In genomic region chr19:4003641-4004040, GRCm38 (mm10) we compare ENCODE assay signal across 38 mouse cellular contexts. TPM values are rescaled to one million over a fixed set of nuclear protein-coding genes. Genes with fewer than 3 reads are reported as not detected.
DNase-seq lines count a peak whose midpoint lies in the region; ATAC-seq and TF ChIP-seq lines count a peak whose summit lies in the region.
"Had no signal": no experiment of that assay in that cellular context is flagged by ENCODE, and none has a peak within 500 bp of the region (broad histone marks: within the 10 kb centered on the region; RNA-seq: fewer than 3 reads in every experiment).

No protein-coding gene starts in this region.

- H3K36me3 ChIP-seq in heart, embryonic 10.5 days = peaks cover 49% of the 10 kb centered on the region
- peaks cover 40% of the 10 kb centered on the region for H3K36me3 ChIP-seq in hindbrain, embryonic 10.5 days
- peaks cover 12% of the 10 kb centered on the region for H3K36me3 ChIP-seq in hindbrain, embryonic 16.5 days (ENCODE audit: control insufficient read depth, insufficient read depth, low read length)
- H3K36me3 ChIP-seq in ES-E14 (ENCODE audit: control insufficient read depth, insufficient read depth, low read length, poor library complexity, severe bottlenecking) = peaks cover 25% of the 10 kb centered on the region
- peaks cover 30% of the 10 kb centered on the region for H3K36me3 ChIP-seq in heart, postnatal 0 days (replicated peaks; ENCODE audit: control insufficient read depth, insufficient read depth, low read length)
- peaks cover 10% of the 10 kb centered on the region for H3K36me3 ChIP-seq in lung, postnatal 0 days (ENCODE audit: insufficient read depth, low read length)

- intact Hi-C loops in heart, postnatal 14 days (cut with DNase I) = no loop called here

- no peak for ATAC-seq in hindbrain, embryonic 16.5 days
- no peak for ATAC-seq in heart, postnatal 0 days (ENCODE audit: insufficient read depth, low read depth)
- ATAC-seq in lung, postnatal 0 days = no peak
- ATAC-seq: forebrain, postnatal 0 days; hindbrain, postnatal 0 days; intestine, embryonic 15.5 days; Patski had no signal

- H3K27me3 ChIP-seq in heart, embryonic 10.5 days (ENCODE audit: insufficient read depth, poor library complexity, severe bottlenecking) = 0 out of 2 replicates have a peak, but pooled peaks cover 7% of the 10 kb centered on the region
- peaks cover 6% of the 10 kb centered on the region; the same call in 1 of the 2 replicates for H3K27me3 ChIP-seq in hindbrain, embryonic 10.5 days (ENCODE audit: insufficient read depth, poor library complexity, severe bottlenecking)
- no peaks in the 10 kb centered on the region for H3K27me3 ChIP-seq in hindbrain, embryonic 16.5 days (replicated peaks; ENCODE audit: control insufficient read depth, insufficient read depth, low read length)
- H3K27me3 ChIP-seq in heart, postnatal 0 days (ENCODE audit: control insufficient read depth, insufficient read depth, low read length) = no peaks in the 10 kb centered on the region
- H3K27me3 ChIP-seq in lung, postnatal 0 days (replicated peaks; ENCODE audit: insufficient read depth, low read length) = no peaks in the 10 kb centered on the region
- H3K27me3 ChIP-seq: embryonic facial prominence, embryonic 15.5 days; forebrain, embryonic 12.5 days; intestine, embryonic 15.5 days; limb, embryonic 12.5 days; neural tube, embryonic 12.5 days; Patski had no signal

- no peak for TF ChIP-seq CTCF in heart, postnatal 0 days (IDR thresholded peaks at IDR 0.05; ENCODE audit: low read depth)
- no peak for TF ChIP-seq CTCF in lung, postnatal 0 days (IDR thresholded peaks at IDR 0.05)

- H3K9ac ChIP-seq in hindbrain, embryonic 16.5 days (ENCODE audit: low read depth, low read length) = no peak overlapping the region
- H3K9ac ChIP-seq in ES-E14 (ENCODE audit: insufficient read depth, low read depth, low read length, poor library complexity, severe bottlenecking) = peak overlapping the region; percentile 45
- peak overlapping the region; percentile 31; the same call in 1 of the 2 replicates for H3K9ac ChIP-seq in heart, postnatal 0 days (replicated peaks; ENCODE audit: low read depth, low read length)
- H3K9ac ChIP-seq in lung, postnatal 0 days (replicated peaks; ENCODE audit: low read depth) = no peak overlapping the region
- H3K9ac ChIP-seq: embryonic facial prominence, embryonic 15.5 days; forebrain, embryonic 12.5 days; forebrain, postnatal 0 days; intestine, embryonic 15.5 days; midbrain, embryonic 12.5 days; neural tube, embryonic 12.5 days had no signal

- peak overlapping the region; percentile 97 for H3K27ac ChIP-seq in heart, embryonic 10.5 days
- 0 out of 2 replicates have a peak overlapping the region, but pooled peaks have one; percentile 31 for H3K27ac ChIP-seq in hindbrain, embryonic 10.5 days
- no peak overlapping the region for H3K27ac ChIP-seq in hindbrain, embryonic 16.5 days (ENCODE audit: low read depth, low read length)
- no peak overlapping the region for H3K27ac ChIP-seq in ES-E14 (ENCODE audit: insufficient read depth, low read depth, low read length, poor library complexity, severe bottlenecking)
- peak overlapping the region; percentile 85 for H3K27ac ChIP-seq in heart, postnatal 0 days (ENCODE audit: low read depth)
- H3K27ac ChIP-seq in lung, postnatal 0 days (ENCODE audit: low read length) = no peak overlapping the region
- H3K27ac ChIP-seq: embryonic facial prominence, embryonic 15.5 days; forebrain, embryonic 12.5 days; hindbrain, postnatal 0 days; intestine, embryonic 15.5 days; limb, embryonic 12.5 days; midbrain, embryonic 12.5 days; neural tube, embryonic 12.5 days; stomach, postnatal 0 days had no signal

- no peak overlapping the region for H3K4me2 ChIP-seq in hindbrain, embryonic 16.5 days (ENCODE audit: low read length)
- H3K4me2 ChIP-seq in heart, postnatal 0 days (ENCODE audit: low read depth, low read length) = peak overlapping the region; percentile 49
- H3K4me2 ChIP-seq in lung, postnatal 0 days (replicated peaks; ENCODE audit: low read depth, low read length) = no peak overlapping the region
- H3K4me2 ChIP-seq: embryonic facial prominence, embryonic 15.5 days; forebrain, embryonic 12.5 days; intestine, embryonic 15.5 days; limb, embryonic 12.5 days; liver, embryonic 11.5 days; midbrain, embryonic 12.5 days; neural tube, embryonic 12.5 days had no signal

- peak overlapping the region; percentile 30 for H3K4me3 ChIP-seq in heart, embryonic 10.5 days
- no peak overlapping the region for H3K4me3 ChIP-seq in hindbrain, embryonic 10.5 days
- no peak overlapping the region for H3K4me3 ChIP-seq in hindbrain, embryonic 16.5 days (ENCODE audit: low read length)
- peak overlapping the region; percentile 39 to 55; a peak in 3 of 4 replicates for H3K4me3 ChIP-seq in ES-E14 (ENCODE audit: insufficient read depth in 1 of 2, low read depth in 1 of 2, low read length in 2 of 2, poor library complexity in 1 of 2, severe bottlenecking in 1 of 2)
- peak overlapping the region; percentile 25 for H3K4me3 ChIP-seq in heart, postnatal 0 days (ENCODE audit: low read depth, low read length)
- no peak overlapping the region for H3K4me3 ChIP-seq in lung, postnatal 0 days (ENCODE audit: low read depth, low read length)
- H3K4me3 ChIP-seq: embryonic facial prominence, embryonic 15.5 days; forebrain, embryonic 12.5 days; intestine, embryonic 15.5 days; limb, embryonic 12.5 days; megakaryocyte, embryonic 14.5 days; midbrain, embryonic 12.5 days; myocyte; neural tube, embryonic 12.5 days had no signal

- no peaks in the 10 kb centered on the region for H3K9me3 ChIP-seq in heart, embryonic 10.5 days
- H3K9me3 ChIP-seq in hindbrain, embryonic 10.5 days = no peaks in the 10 kb centered on the region
- H3K9me3 ChIP-seq in hindbrain, embryonic 16.5 days (ENCODE audit: control insufficient read depth, low read length) = no peaks in the 10 kb centered on the region
- H3K9me3 ChIP-seq in ES-E14 (ENCODE audit: control insufficient read depth, insufficient read depth, low read depth, low read length) = no peaks in the 10 kb centered on the region
- no peaks in the 10 kb centered on the region for H3K9me3 ChIP-seq in heart, postnatal 0 days (replicated peaks; ENCODE audit: control insufficient read depth, low read length)
- no peaks in the 10 kb centered on the region for H3K9me3 ChIP-seq in lung, postnatal 0 days (ENCODE audit: low read length)
- H3K9me3 ChIP-seq: embryonic facial prominence, embryonic 15.5 days; forebrain, embryonic 12.5 days; intestine, embryonic 15.5 days; limb, embryonic 12.5 days; megakaryocyte, embryonic 14.5 days; midbrain, embryonic 12.5 days; neural tube, embryonic 12.5 days had no signal

- WGBS in heart, embryonic 10.5 days = 70% methylated on average over 12 of the region's 12 CpGs
- 78% methylated on average over 12 of the region's 12 CpGs for WGBS in hindbrain, embryonic 10.5 days
- WGBS in hindbrain, embryonic 16.5 days = 84% methylated on average over 12 of the region's 12 CpGs
- 54% methylated on average over 12 of the region's 12 CpGs for WGBS in heart, postnatal 0 days
- WGBS in lung, postnatal 0 days = 73% methylated on average over 12 of the region's 12 CpGs

- TF ChIP-seq EP300 in heart, postnatal 0 days (IDR thresholded peaks at IDR 0.05; ENCODE audit: low read depth) = no peak
- TF ChIP-seq EP300 in lung, postnatal 0 days (IDR thresholded peaks at IDR 0.05) = no peak

- in situ Hi-C loops in ES-E14 (cut with MboI; ENCODE audit: low sequenced_read_pairs in 2 of 2, unreplicated experiment in 2 of 2) = no loop called here

- no peak for DNase-seq in heart, embryonic 10.5 days (ENCODE audit: low spot score)
- no peak for DNase-seq in heart, postnatal 14 days
- no peak for DNase-seq in hindbrain, embryonic 10.5 days (ENCODE audit: low spot score)
- no peak for DNase-seq in ES-E14 (ENCODE audit: low read depth, low spot score)
- DNase-seq in heart, postnatal 0 days (ENCODE audit: low spot score) = no peak
- no peak for DNase-seq in lung, postnatal 0 days (ENCODE audit: low spot score)
- DNase-seq: adrenal gland, postnatal 14 days; B cell, adult 2 months; cerebellum, adult 11 months; cerebellum, postnatal 10 days; forebrain, postnatal 0 days; kidney, adult 8-10 months; kidney, postnatal 10 days; layer of hippocampus, postnatal 36 days; lung, postnatal 4 days; right cerebral cortex, postnatal 4 days; thymus, postnatal 4 days had no signal

- H3K4me1 ChIP-seq in heart, embryonic 10.5 days = peaks cover 53% of the 10 kb centered on the region
- peaks cover 29% of the 10 kb centered on the region for H3K4me1 ChIP-seq in hindbrain, embryonic 10.5 days (replicated peaks)
- peaks cover 9% of the 10 kb centered on the region for H3K4me1 ChIP-seq in hindbrain, embryonic 16.5 days (ENCODE audit: control insufficient read depth, insufficient read depth, low read depth, low read length)
- peaks cover 0 to 17% of the 10 kb centered on the region in 2 experiments; a peak in 2 of 4 replicates for H3K4me1 ChIP-seq in ES-E14 (ENCODE audit: control insufficient read depth in 2 of 2, insufficient read depth in 2 of 2, low read length in 2 of 2, poor library complexity in 1 of 2)
- H3K4me1 ChIP-seq in heart, postnatal 0 days (ENCODE audit: control insufficient read depth, insufficient read depth) = peaks cover 39% of the 10 kb centered on the region
- peaks cover 5% of the 10 kb centered on the region; the same call in 1 of the 2 replicates for H3K4me1 ChIP-seq in lung, postnatal 0 days (ENCODE audit: insufficient read depth, low read depth, low read length)

RNA-seq across cellular contexts. Expression of gene Doc2g, which starts 0.5 kb away (rescaled TPM):
- polyA plus RNA-seq in heart, embryonic 10.5 days (2016; fragmentation: Nextera tagmentation; extraction: Ambion mirVana) = 32.4 and 75.0 TPM in 2 replicates
- 10 to 100 TPM; 73.8 to 83.6 TPM for total RNA-seq in heart, postnatal 14 days (2021)
- 3.0 and 3.8 TPM in 2 replicates for polyA plus RNA-seq in hindbrain, embryonic 10.5 days (2016; fragmentation: Nextera tagmentation; extraction: Ambion mirVana)
- polyA plus RNA-seq in hindbrain, embryonic 16.5 days (2015; fragmentation: Nextera tagmentation; extraction: Ambion mirVana) = 4.9 and 6.6 TPM in 2 replicates
- 4.6 and 12.0 TPM in 2 replicates for total RNA-seq in ES-E14 (2012; rRNA removed)
- 158 and 202 TPM in 2 replicates for total RNA-seq in heart, postnatal 0 days (2014; rRNA removed; ENCODE audit: low replicate concordance)
- 114 and 116 TPM in 2 replicates for polyA plus RNA-seq in heart, postnatal 0 days (2015; fragmentation: Nextera tagmentation; extraction: Ambion mirVana)
- polyA plus RNA-seq in lung, postnatal 0 days (2015; fragmentation: Nextera tagmentation; extraction: Ambion mirVana) = 1.9 and 2.0 TPM in 2 replicates

RNA-seq across cellular contexts. Expression of gene Gm49405, which starts 3.2 kb away (rescaled TPM):
- polyA plus RNA-seq in heart, embryonic 10.5 days (2016; fragmentation: Nextera tagmentation; extraction: Ambion mirVana) = 4.1 and 5.2 TPM in 2 replicates
- 1 to 10 TPM; 2.0 to 2.6 TPM for total RNA-seq in heart, postnatal 14 days (2021)
- polyA plus RNA-seq in hindbrain, embryonic 10.5 days (2016; fragmentation: Nextera tagmentation; extraction: Ambion mirVana) = 3.0 and 3.1 TPM in 2 replicates
- 3.5 and 4.3 TPM in 2 replicates for polyA plus RNA-seq in hindbrain, embryonic 16.5 days (2015; fragmentation: Nextera tagmentation; extraction: Ambion mirVana)
- total RNA-seq in ES-E14 (2012; rRNA removed) = 1.9 and 4.0 TPM in 2 replicates
- 4.0 and 7.0 TPM in 2 replicates for total RNA-seq in heart, postnatal 0 days (2014; rRNA removed; ENCODE audit: low replicate concordance)
- polyA plus RNA-seq in heart, postnatal 0 days (2015; fragmentation: Nextera tagmentation; extraction: Ambion mirVana) = 3.6 and 4.0 TPM in 2 replicates
- polyA plus RNA-seq in lung, postnatal 0 days (2015; fragmentation: Nextera tagmentation; extraction: Ambion mirVana) = 1.1 TPM in 2 replicates

RNA-seq across cellular contexts. Expression of gene Nudt8, which starts 3.3 kb away (rescaled TPM):
- 40.2 and 52.4 TPM in 2 replicates for polyA plus RNA-seq in heart, embryonic 10.5 days (2016; fragmentation: Nextera tagmentation; extraction: Ambion mirVana)
- 10 to 100 TPM; 66.8 to 69.4 TPM for total RNA-seq in heart, postnatal 14 days (2021)
- polyA plus RNA-seq in hindbrain, embryonic 10.5 days (2016; fragmentation: Nextera tagmentation; extraction: Ambion mirVana) = 20.1 and 22.6 TPM in 2 replicates
- polyA plus RNA-seq in hindbrain, embryonic 16.5 days (2015; fragmentation: Nextera tagmentation; extraction: Ambion mirVana) = 22.6 and 25.5 TPM in 2 replicates
- total RNA-seq in ES-E14 (2012; rRNA removed) = 22.4 and 27.2 TPM in 2 replicates
- 110 and 175 TPM in 2 replicates for total RNA-seq in heart, postnatal 0 days (2014; rRNA removed; ENCODE audit: low replicate concordance)
- polyA plus RNA-seq in heart, postnatal 0 days (2015; fragmentation: Nextera tagmentation; extraction: Ambion mirVana) = 131 and 138 TPM in 2 replicates
- polyA plus RNA-seq in lung, postnatal 0 days (2015; fragmentation: Nextera tagmentation; extraction: Ambion mirVana) = 27.0 and 28.5 TPM in 2 replicates

RNA-seq across cellular contexts. Expression of gene Ndufv1, which starts 9.0 kb away (rescaled TPM):
- polyA plus RNA-seq in heart, embryonic 10.5 days (2016; fragmentation: Nextera tagmentation; extraction: Ambion mirVana) = 298 and 420 TPM in 2 replicates
- 1,000 to 10,000 TPM; 1,061 to 1,067 TPM for total RNA-seq in heart, postnatal 14 days (2021)
- polyA plus RNA-seq in hindbrain, embryonic 10.5 days (2016; fragmentation: Nextera tagmentation; extraction: Ambion mirVana) = 196 and 198 TPM in 2 replicates
- polyA plus RNA-seq in hindbrain, embryonic 16.5 days (2015; fragmentation: Nextera tagmentation; extraction: Ambion mirVana) = 265 and 277 TPM in 2 replicates
- total RNA-seq in ES-E14 (2012; rRNA removed) = 182 and 219 TPM in 2 replicates
- total RNA-seq in heart, postnatal 0 days (2014; rRNA removed; ENCODE audit: low replicate concordance) = 910 and 941 TPM in 2 replicates
- polyA plus RNA-seq in heart, postnatal 0 days (2015; fragmentation: Nextera tagmentation; extraction: Ambion mirVana) = 1,083 and 1,090 TPM in 2 replicates
- 130 and 152 TPM in 2 replicates for polyA plus RNA-seq in lung, postnatal 0 days (2015; fragmentation: Nextera tagmentation; extraction: Ambion mirVana)

RNA-seq across cellular contexts. Expression of gene Tbx10, which starts 11.1 kb away (rescaled TPM):
- 0.45 TPM in 1 of 2 replicates, not detected in the other for polyA plus RNA-seq in heart, embryonic 10.5 days (2016; fragmentation: Nextera tagmentation; extraction: Ambion mirVana)
- not detected for total RNA-seq in heart, postnatal 14 days (2021)
- polyA plus RNA-seq in hindbrain, embryonic 10.5 days (2016; fragmentation: Nextera tagmentation; extraction: Ambion mirVana) = 0.88 and 2.6 TPM in 2 replicates
- polyA plus RNA-seq in hindbrain, embryonic 16.5 days (2015; fragmentation: Nextera tagmentation; extraction: Ambion mirVana) = 0.67 and 0.89 TPM in 2 replicates
- not detected in 2 replicates for total RNA-seq in ES-E14 (2012; rRNA removed)
- not detected in 2 replicates for total RNA-seq in heart, postnatal 0 days (2014; rRNA removed; ENCODE audit: low replicate concordance)
- not detected in 2 replicates for polyA plus RNA-seq in heart, postnatal 0 days (2015; fragmentation: Nextera tagmentation; extraction: Ambion mirVana)
- polyA plus RNA-seq in lung, postnatal 0 days (2015; fragmentation: Nextera tagmentation; extraction: Ambion mirVana) = not detected in 2 replicates
- total RNA-seq: adrenal gland, postnatal 14 days; common myeloid progenitor, adult 5-6 weeks; forebrain, postnatal 0 days; gastrocnemius, postnatal 4 days; hindbrain, postnatal 0 days; layer of hippocampus, postnatal 36 days; MEL; midbrain, postnatal 0 days had no signal
- polyA plus RNA-seq: embryonic facial prominence, embryonic 15.5 days; forebrain, embryonic 12.5 days; forebrain, postnatal 0 days; large intestine, adult 2 months; limb, embryonic 12.5 days; liver, embryonic 16.5 days; midbrain, embryonic 12.5 days; midbrain, postnatal 0 days; neural tube, embryonic 12.5 days; spleen, adult 2 months; stomach, postnatal 0 days; thymus, postnatal 0 days had no signal

Comparison
In these comparisons a context has a peak if more than half of its experiments do, and no peak if none do; other contexts are left out.
1. H3K27ac ChIP-seq: peak in heart, embryonic 10.5 days (single experiment), hindbrain, embryonic 10.5 days (single experiment) and heart, postnatal 0 days (single experiment); none in hindbrain, embryonic 16.5 days (single experiment), ES-E14 (single experiment) and lung, postnatal 0 days (single experiment).
2. H3K4me3 ChIP-seq: peak in heart, embryonic 10.5 days (single experiment), ES-E14 (2 of 2) and heart, postnatal 0 days (single experiment); none in hindbrain, embryonic 10.5 days (single experiment), hindbrain, embryonic 16.5 days (single experiment) and lung, postnatal 0 days (single experiment).
3. H3K9ac ChIP-seq: peak in ES-E14 (single experiment) and heart, postnatal 0 days (single experiment); none in hindbrain, embryonic 16.5 days (single experiment) and lung, postnatal 0 days (single experiment).